Mouse (Mus musculus): Measurements from ENCODE around the gene Grb10.

DNA sequence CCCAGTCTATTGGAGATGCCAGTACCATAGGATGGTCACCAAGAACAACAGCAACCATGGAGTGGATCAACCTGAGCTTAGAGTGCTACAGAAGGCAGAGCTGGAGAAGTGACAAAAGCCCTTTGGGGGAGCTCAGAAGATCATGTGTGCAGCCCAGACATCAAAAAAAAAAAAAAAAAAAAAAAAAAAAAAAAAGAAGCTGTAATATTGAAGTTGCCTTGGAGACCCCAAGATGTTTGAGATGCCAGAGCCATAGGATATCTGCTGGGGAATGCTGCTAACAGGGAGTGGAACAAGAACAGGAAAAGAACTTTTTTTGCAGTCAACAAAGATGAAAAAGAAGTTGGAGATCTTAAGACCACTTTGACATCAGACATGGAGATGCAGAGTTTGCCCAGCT, 133.0 kb downstream of the Grb10 start:
- TF ChIP-seq POLR2A (IDR thresholded peaks at IDR 0.05; ENCODE audit: low read depth, low read length), result no peak
- TF ChIP-seq CTCF (IDR thresholded peaks at IDR 0.05; ENCODE audit: borderline replicate concordance, insufficient read depth, low read length), result no peak
